Mouse (Mus musculus): ENCODE measurements at regions not wholly inside any gene's neighbourhood (a gene's known extent, or its start where the extent isn't known, plus 50 kb on each side); places are given as distances from the start of the nearest gene placed in this dataset.

DNA sequence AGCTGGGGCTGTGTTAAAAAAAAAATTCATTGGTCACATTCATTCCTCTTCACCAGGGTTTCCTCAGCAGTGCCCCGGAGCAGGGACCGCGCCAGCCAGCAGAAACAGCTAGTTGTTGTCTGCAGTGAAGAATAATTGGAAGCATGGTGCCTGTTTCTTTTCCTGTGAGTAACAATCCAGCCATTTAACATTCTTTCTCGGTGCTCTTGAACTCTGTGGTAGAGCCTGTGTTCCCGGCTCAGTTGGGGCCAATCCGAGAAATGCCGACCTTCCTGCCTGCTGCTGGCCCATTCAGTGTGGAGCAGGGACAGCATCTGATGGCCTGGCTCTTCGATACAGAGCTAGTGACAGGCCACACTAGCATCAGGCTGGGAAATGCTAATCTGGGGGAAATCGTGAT lies 120.7 kb upstream of the Mkln1 start:
- Histone ChIP-seq H3K36me3 (no peaks in the 10 kb centered on the region), H3K9me3 (replicated peaks) (no peaks in the 10 kb centered on the region), H3K27ac (replicated peaks) (no peak overlapping the region), H3K4me3 (no peak overlapping the region), H3K27me3 (ENCODE audit: low read depth, poor library complexity, severe bottlenecking) (no peaks in the 10 kb centered on the region), H3K4me1 (peaks cover 20% of the 10 kb centered on the region)
- WGBS: 79% methylated on average over 9 of the region's 9 CpGs
- DNase-seq (ENCODE audit: low spot score): no peak

- Histone ChIP-seq H3K27ac (replicated peaks) (no peak overlapping the region), H3K9me3 (replicated peaks) (no peaks in the 10 kb centered on the region), H3K36me3 (no peaks in the 10 kb centered on the region), H3K4me1 (peaks cover 21% of the 10 kb centered on the region), H3K27me3 (ENCODE audit: low read depth, poor library complexity, severe bottlenecking) (no peaks in the 10 kb centered on the region), H3K4me3 (no peak overlapping the region)
- 81% methylated on average over 8 of the region's 8 CpGs for WGBS
- no peak for DNase-seq (ENCODE audit: low spot score)
These were observed 114.6 kb upstream of the Mkln1 start for GRCm38 (mm10) chr6:31283973-31284372.

DNA sequence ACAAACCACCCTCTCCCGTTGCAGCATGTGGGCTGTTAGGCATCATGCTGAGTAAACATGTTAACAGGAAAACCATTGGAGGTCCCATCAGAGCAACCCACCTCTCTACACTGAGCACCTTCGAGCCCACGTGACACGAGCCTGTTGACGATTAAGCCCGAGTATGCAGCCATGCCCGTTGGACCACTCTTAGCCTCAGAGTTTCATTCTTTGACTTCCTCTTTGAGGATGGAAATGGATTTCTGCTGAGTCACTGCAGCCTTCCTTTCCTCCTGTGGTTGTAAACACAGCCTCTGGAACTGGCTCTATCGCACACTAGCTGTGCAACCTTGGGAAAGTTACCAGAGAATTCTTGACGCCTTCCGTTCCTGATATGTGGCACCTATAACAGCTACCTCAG lies 114.1 kb upstream of the Mkln1 start:
- no peaks in the 10 kb centered on the region for H3K36me3 ChIP-seq
- DNase-seq (ENCODE audit: low spot score): no peak
- peaks cover 21% of the 10 kb centered on the region for H3K4me1 ChIP-seq
- no peaks in the 10 kb centered on the region for H3K27me3 ChIP-seq (ENCODE audit: low read depth, poor library complexity, severe bottlenecking)
- no peak overlapping the region for H3K4me3 ChIP-seq
- H3K9me3 ChIP-seq (replicated peaks): no peaks in the 10 kb centered on the region
- no peak overlapping the region for H3K27ac ChIP-seq (replicated peaks)
- 90% methylated on average over 10 of the region's 10 CpGs for WGBS

DNA sequence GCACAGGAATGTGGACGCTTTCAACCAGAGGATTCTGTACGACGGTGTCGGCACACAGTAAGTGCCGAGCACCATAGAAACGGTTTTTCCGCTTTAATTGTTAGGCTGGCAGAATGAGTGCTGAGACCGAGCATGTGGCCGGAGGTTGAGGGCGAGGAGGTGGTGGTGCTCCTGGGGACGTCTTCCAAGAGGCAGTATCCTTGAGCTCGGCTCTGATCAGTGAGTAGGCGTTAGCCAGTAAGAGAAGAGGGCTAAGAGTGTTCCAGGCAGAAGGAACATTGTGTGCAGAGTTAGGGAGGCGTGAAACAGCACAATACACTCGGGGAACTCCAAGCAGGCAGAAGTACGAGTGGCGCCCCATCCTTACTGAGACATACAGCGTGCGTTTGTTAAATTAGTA lies 113.5 kb upstream of the Mkln1 start:
- peaks cover 21% of the 10 kb centered on the region for H3K4me1 ChIP-seq
- no peaks in the 10 kb centered on the region for H3K36me3 ChIP-seq
- no peak overlapping the region for H3K27ac ChIP-seq (replicated peaks)
- no peaks in the 10 kb centered on the region for H3K27me3 ChIP-seq (ENCODE audit: low read depth, poor library complexity, severe bottlenecking)
- 89% methylated on average over 19 of the region's 19 CpGs for WGBS
- H3K4me3 ChIP-seq: no peak overlapping the region
- no peaks in the 10 kb centered on the region for H3K9me3 ChIP-seq (replicated peaks)
- no peak for DNase-seq (ENCODE audit: low spot score)

DNA sequence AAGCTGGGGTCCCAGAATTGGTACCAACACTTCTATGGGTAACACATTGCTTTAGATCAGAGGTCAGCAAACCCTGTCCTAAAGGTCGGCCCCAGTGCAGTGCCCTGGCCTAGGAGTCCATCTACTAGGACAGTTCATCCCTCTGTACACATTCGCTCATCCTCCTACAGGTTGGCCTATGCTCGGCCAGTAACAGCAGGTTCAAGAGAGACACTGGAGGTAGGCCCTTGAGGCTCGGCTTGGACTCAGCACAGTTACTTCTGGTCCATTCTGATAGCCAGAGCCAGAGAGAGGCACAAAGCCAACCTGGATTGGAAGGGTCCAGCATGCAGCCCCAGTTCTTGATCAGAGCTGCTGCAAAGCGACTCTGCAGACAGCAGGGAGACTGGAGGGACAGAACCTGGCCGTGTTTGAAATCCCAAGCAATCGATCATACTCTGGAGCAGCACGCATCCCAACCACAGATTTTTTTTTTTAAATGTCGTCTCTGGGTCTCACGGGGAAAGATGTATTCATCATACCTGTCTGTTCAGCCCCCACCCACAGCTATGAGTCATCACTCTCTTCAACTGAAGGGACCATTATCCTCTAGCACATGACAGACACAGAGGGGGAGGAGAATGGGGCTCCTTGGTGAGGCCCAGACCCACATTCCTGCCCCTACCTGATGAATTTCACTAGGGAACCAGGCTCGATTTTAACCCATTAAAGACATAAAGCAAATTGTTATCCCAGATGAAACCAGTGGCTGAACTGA lies 112.4 kb upstream of the Mkln1 start:
- 90% methylated on average over 11 of the region's 11 CpGs for whole genome bisulfite sequencing
- no peaks in the 10 kb centered on the region for H3K9me3 ChIP-seq (replicated peaks)
- H3K27ac ChIP-seq (replicated peaks): no peak overlapping the region
- no peak for DNase-seq (ENCODE audit: low spot score)
- H3K36me3 ChIP-seq: no peaks in the 10 kb centered on the region
- no peak overlapping the region for H3K4me3 ChIP-seq
- no peaks in the 10 kb centered on the region for H3K27me3 ChIP-seq (ENCODE audit: low read depth, poor library complexity, severe bottlenecking)
- peaks cover 21% of the 10 kb centered on the region for H3K4me1 ChIP-seq

- Histone ChIP-seq H3K9me3 (replicated peaks) (no peaks in the 10 kb centered on the region), H3K36me3 (no peaks in the 10 kb centered on the region), H3K27me3 (ENCODE audit: low read depth, poor library complexity, severe bottlenecking) (no peaks in the 10 kb centered on the region), H3K4me3 (no peak overlapping the region), H3K27ac (replicated peaks) (no peak overlapping the region), H3K4me1 (peaks cover 15% of the 10 kb centered on the region)
- DNase-seq (ENCODE audit: low spot score): no peak
- 92% methylated on average over 2 of the region's 2 CpGs for WGBS
These were observed 111.4 kb upstream of the Mkln1 start for GRCm38 (mm10) chr6:31287176-31287575.

DNA sequence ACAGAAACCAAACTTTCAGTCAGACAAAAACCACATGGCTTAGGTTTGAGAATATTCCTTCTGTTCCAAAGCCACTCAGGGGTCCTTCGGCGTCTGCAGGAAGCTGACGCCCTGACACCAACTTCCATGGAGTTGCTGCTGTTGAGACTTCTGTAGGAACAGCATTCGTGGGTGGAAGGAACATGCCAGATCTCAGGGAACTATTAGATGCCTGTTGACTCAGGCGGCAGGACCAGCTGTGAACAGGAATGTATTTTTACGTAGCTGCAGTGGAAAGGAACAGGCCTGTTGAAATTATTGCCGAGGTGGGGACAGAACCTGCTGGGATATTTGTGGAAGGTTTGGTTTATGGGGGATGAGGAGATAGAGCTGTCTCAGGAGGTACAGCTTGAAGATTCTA lies 110.8 kb upstream of the Mkln1 start:
- WGBS: 80% methylated on average over 7 of the region's 7 CpGs
- Histone ChIP-seq H3K36me3 (no peaks in the 10 kb centered on the region), H3K4me3 (no peak overlapping the region), H3K27me3 (ENCODE audit: low read depth, poor library complexity, severe bottlenecking) (no peaks in the 10 kb centered on the region), H3K9me3 (replicated peaks) (no peaks in the 10 kb centered on the region), H3K4me1 (peaks cover 15% of the 10 kb centered on the region), H3K27ac (replicated peaks) (no peak overlapping the region)
- DNase-seq (ENCODE audit: low spot score): no peak

GRCm38 (mm10) chr6:31288421-31289233 lies 109.9 kb upstream of the Mkln1 start:
- no peak for DNase-seq (ENCODE audit: low spot score)
- H3K27me3 ChIP-seq (ENCODE audit: low read depth, poor library complexity, severe bottlenecking): no peaks in the 10 kb centered on the region
- no peak overlapping the region for H3K4me3 ChIP-seq
- peaks cover 15% of the 10 kb centered on the region for H3K4me1 ChIP-seq
- 63% methylated on average over 14 of the region's 14 CpGs for WGBS
- no peaks in the 10 kb centered on the region for H3K36me3 ChIP-seq
- H3K27ac ChIP-seq (replicated peaks): no peak overlapping the region
- no peaks in the 10 kb centered on the region for H3K9me3 ChIP-seq (replicated peaks)

GRCm38 (mm10) chr6:31289234-31289486 lies 109.4 kb upstream of the Mkln1 start:
- H3K4me3 ChIP-seq: no peak overlapping the region
- no peak overlapping the region for H3K27ac ChIP-seq (replicated peaks)
- H3K27me3 ChIP-seq (ENCODE audit: low read depth, poor library complexity, severe bottlenecking): no peaks in the 10 kb centered on the region
- peaks cover 9% of the 10 kb centered on the region for H3K4me1 ChIP-seq
- 91% methylated on average over 4 of the region's 4 CpGs for WGBS
- DNase-seq (ENCODE audit: low spot score): no peak
- H3K36me3 ChIP-seq: no peaks in the 10 kb centered on the region
- H3K9me3 ChIP-seq (replicated peaks): no peaks in the 10 kb centered on the region

DNA sequence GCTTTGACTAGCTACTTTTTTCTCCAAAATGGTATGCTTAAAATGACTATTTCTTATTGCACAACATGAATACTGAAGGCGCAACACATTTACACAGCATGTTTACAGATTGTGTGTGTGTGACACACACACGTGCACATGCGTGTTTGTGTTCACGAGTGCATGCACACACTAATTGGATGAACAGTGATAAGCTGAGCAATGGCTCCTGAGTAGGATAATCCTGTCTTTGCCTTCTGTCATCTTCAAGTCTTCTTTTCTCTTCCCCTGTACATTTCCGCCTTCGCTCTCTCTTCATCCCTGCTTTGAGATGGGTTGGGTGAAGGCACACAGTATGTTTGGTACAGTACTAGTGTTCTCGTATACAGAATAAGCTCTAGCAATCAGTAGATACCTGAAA lies 106.5 kb upstream of the Mkln1 start:
- no peak for DNase-seq (ENCODE audit: low spot score)
- no peaks in the 10 kb centered on the region for H3K27me3 ChIP-seq (ENCODE audit: low read depth, poor library complexity, severe bottlenecking)
- no peaks in the 10 kb centered on the region for H3K36me3 ChIP-seq
- no peak overlapping the region for H3K4me3 ChIP-seq
- WGBS: 94% methylated on average over 7 of the region's 7 CpGs
- peaks cover 6% of the 10 kb centered on the region; the same call in 1 of the 2 replicates for H3K4me1 ChIP-seq
- no peaks in the 10 kb centered on the region for H3K9me3 ChIP-seq (replicated peaks)
- no peak overlapping the region for H3K27ac ChIP-seq (replicated peaks)

DNA sequence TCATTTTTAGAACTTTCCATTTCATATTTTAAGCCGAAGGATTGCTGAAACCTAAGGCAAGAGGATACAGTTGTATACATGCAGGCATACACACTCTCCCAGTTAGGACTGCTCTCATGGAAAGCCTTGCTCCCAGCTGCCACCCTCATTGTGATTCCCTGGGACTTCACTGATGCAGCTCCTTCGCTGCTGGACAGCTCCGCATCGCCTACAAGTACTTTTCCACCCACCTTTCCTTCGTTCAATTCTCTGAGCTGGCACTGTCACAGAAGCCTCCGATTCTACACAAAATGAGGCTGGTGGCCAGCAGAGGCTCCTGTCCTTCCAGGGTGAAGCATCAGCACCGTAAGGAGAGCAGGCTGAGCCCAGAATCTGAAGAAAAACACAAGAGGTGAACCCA lies 105.5 kb upstream of the Mkln1 start:
- H3K27me3 ChIP-seq (ENCODE audit: low read depth, poor library complexity, severe bottlenecking): no peaks in the 10 kb centered on the region
- no peak overlapping the region for H3K4me3 ChIP-seq
- no peaks in the 10 kb centered on the region for H3K36me3 ChIP-seq
- H3K27ac ChIP-seq (replicated peaks): no peak overlapping the region
- 62% methylated on average over 7 of the region's 7 CpGs for WGBS
- H3K9me3 ChIP-seq (replicated peaks): no peaks in the 10 kb centered on the region
- peaks cover 3% of the 10 kb centered on the region; the same call in 1 of the 2 replicates for H3K4me1 ChIP-seq
- DNase-seq (ENCODE audit: low spot score): no peak

- no peaks in the 10 kb centered on the region for H3K4me1 ChIP-seq
- H3K9me3 ChIP-seq (replicated peaks): no peaks in the 10 kb centered on the region
- no peak overlapping the region for H3K27ac ChIP-seq (replicated peaks)
- H3K27me3 ChIP-seq (ENCODE audit: low read depth, poor library complexity, severe bottlenecking): no peaks in the 10 kb centered on the region
- 87% methylated on average over 7 of the region's 7 CpGs for WGBS
- DNase-seq (ENCODE audit: low spot score): no peak
- H3K4me3 ChIP-seq: no peak overlapping the region
- no peaks in the 10 kb centered on the region for H3K36me3 ChIP-seq
These were observed 99.1 kb upstream of the Mkln1 start for GRCm38 (mm10) chr6:31299395-31299794.

DNA sequence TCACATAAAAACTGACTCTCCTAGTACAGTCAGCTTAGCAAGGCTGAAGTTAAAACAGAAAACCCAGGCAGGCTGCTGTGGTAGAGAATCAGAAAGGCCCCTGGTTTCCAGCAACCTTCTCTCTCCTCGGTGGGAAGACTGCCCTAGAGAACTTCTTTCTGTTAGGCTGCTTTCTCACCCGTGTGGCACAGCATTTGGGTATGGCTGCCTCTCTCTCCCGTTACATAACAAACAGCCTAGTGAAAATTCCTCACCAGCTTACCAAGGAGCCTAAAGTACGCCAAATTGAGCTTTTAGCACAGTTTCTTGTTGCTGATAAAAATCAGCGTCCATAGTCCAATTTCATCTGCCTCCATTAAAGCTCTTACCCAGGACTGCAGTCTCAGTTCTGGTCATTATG lies 92.8 kb upstream of the Mkln1 start:
- no peak overlapping the region for H3K27ac ChIP-seq (replicated peaks)
- DNase-seq (ENCODE audit: low spot score): no peak
- H3K27me3 ChIP-seq (ENCODE audit: low read depth, poor library complexity, severe bottlenecking): no peaks in the 10 kb centered on the region
- H3K9me3 ChIP-seq (replicated peaks): no peaks in the 10 kb centered on the region
- WGBS: 70% methylated on average over 5 of the region's 5 CpGs
- no peaks in the 10 kb centered on the region for H3K36me3 ChIP-seq
- no peak overlapping the region for H3K4me3 ChIP-seq
- H3K4me1 ChIP-seq: no peaks in the 10 kb centered on the region
